Mouse (Mus musculus): ENCODE measurements around the gene Bola3.

DNA sequence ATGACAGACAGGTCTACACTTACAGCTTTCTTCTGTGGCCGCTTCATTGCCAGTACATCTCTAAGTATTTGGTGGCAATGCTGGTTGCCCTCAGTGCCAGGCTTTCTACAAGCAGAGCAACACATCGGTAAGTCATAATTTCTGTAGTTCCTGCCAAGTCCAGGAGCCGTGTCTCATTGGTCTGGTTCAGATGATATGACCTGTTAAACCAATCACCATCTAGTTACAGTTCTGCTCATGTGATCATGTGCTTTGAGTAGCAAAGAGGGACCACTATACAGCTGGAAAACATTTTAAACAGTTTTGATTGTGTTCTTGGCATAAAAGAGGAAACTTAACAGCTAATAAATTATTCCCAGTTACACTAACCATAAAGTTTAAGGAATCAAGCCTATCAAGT lies 1.0 kb upstream of the Bola3 start:
- TF ChIP-seq CTCF (IDR thresholded peaks at IDR 0.05; ENCODE audit: borderline replicate concordance, insufficient read depth, low read depth, low read length), result no peak
- TF ChIP-seq POLR2A (IDR thresholded peaks at IDR 0.05; ENCODE audit: borderline replicate concordance, insufficient read depth, low read length), result no peak
